Mouse (Mus musculus) induced T-regulatory cell, adult 2 months (primary cell): ENCODE data around the gene Mocs3.

Experiments
- DNase-seq: peaks from one replicate; pipeline ENCODE4 v3.0.0-alpha.2; 2012; ENCODE audit warnings: low read depth

The Mocs3 gene

DNA sequence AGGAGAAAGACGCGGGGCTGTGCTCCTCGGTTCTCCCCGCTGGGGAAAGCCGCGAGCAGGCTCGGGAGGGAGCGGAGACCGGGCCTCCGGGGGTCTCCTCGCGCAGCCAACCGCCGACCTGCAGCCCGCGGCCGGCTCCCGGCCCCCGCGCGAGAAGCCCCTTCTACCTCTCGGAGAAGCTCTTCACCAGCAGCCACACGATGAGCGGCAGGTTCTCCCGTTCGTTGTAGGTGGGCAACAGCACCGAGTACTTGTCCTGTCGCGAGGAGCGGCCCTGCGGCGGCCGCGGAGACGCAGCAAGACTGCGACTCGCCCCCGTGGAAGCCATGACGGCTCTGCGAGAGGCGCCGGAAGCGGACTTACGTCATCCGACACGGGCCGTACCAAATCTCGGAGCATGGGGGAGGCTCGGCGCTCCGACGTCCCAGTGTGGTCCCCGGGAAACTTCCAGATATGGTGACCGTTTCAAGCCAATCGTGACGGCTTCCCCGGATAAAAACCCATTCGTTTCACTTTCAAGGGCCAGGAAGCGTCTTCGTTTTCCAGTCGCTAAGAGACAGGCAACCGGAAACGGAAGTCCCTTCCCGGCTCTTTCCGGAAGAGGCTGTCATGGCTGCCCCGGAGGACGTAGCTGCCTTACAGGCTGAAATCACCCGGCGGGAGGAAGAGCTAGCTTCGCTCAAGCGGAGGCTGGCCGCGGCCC, at the start of gene Mocs3, which contains the start of the genes Gm20716 and Dpm1:
Gene Mocs3 (plus strand): TSS at position 597 of the 703 bp plus-strand sequence.
Gene Gm20716 (minus strand): TSS at position 339 of the 703 bp plus-strand sequence.
Gene Dpm1 (minus strand): TSS at position 566 of the 703 bp plus-strand sequence.
- peak; percentile 96 for DNase-seq

DNA sequence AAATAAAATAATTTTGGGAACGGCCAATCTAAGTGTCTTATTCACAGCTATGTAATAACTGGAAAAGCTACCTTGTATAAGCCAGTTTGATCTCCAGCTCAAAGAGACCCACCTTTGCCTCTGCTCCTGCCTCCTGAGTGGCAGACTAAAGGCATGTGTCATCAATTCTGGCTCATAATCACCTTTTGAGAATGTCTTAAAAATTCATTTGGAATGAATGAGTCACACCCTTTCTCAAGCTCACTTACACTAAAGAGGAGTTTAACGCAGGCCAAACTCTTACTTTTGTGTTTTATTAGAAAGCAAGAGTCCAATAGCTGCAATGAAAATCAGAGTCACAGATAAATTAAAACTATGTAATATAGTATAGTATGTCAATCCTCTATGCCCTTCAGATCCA, 38.6 kb upstream of the Mocs3 start:
- DNase-seq = no peak

DNA sequence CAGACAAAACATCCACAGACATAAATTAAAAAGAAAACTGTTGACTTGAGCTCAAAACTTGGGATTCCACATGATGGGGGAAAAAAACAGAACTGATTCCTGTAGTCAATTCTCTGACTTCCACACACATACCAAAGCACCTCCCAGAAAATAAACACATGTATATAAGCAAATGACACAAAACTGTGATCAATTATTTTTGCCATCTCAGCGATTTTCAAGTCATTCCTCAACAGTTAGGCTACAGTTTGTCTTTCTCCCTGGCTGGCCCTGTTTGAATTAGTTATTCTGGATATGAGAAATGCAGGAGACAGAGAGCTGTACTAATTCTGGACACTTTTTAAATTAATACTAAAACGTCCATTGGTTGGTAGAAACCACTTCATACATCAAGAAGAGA, 36.7 kb upstream of the Mocs3 start:
- DNase-seq = no peak

- no peak for DNase-seq
These were observed 34.7 kb upstream of the Mocs3 start for GRCm38 (mm10) chr2:168195721-168196120.

- DNase-seq = no peak
These were observed 32.0 kb upstream of the Mocs3 start for GRCm38 (mm10) chr2:168198421-168198820.

DNA sequence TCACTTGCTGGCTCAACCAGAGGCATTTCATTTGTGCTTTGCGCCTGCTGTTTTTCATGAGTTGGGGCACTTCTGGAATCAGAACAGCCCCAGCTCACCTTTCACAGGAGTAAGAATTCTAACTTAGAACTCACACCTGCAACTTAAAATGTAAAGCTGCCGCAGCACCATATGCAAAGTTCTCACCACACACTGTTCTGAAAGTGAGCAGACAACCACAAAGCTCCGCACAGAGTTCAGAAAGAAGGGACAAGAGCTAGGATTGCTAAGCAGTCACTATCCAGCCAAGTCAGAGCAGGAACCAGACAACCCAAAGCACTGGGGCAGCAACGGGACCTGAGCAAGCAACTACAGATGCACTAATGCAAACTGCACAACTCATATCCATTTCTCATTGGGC, 30.9 kb upstream of the Mocs3 start:
- no peak for DNase-seq

GRCm38 (mm10) chr2:168200014-168200691, 30.3 kb upstream of the Mocs3 start:
- peak; percentile 24 for DNase-seq

DNA sequence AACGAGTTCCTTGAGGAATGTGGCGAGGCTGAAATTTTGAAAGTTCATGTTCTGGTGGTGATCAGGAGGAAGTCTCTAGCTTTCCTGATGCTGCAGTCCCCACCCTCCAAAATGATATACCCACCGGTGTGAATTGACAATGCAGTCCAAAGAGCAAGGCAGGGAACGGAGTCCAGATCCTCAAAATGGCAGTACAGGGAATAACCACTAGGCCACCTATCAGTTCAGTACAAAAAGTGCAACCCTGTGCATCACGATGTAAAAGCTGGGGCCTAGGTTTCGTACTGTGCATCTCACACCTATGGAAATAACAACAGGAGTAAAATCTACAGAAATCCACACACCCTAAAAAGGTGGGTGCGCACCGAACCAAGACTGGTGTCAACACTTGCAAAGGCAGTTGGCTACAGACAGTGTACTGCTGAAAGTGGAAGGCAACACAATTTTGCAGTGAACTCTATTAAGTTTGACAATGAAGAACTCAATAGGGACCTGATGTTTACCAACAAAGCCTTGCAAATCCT, 25.9 kb upstream of the Mocs3 start:
- DNase-seq = peak; percentile 34

GRCm38 (mm10) chr2:168205265-168205664, 25.2 kb upstream of the Mocs3 start:
- DNase-seq = peak; percentile 97

GRCm38 (mm10) chr2:168205681-168206631, 24.5 kb upstream of the Mocs3 start:
- DNase-seq = peak; percentile 42

DNA sequence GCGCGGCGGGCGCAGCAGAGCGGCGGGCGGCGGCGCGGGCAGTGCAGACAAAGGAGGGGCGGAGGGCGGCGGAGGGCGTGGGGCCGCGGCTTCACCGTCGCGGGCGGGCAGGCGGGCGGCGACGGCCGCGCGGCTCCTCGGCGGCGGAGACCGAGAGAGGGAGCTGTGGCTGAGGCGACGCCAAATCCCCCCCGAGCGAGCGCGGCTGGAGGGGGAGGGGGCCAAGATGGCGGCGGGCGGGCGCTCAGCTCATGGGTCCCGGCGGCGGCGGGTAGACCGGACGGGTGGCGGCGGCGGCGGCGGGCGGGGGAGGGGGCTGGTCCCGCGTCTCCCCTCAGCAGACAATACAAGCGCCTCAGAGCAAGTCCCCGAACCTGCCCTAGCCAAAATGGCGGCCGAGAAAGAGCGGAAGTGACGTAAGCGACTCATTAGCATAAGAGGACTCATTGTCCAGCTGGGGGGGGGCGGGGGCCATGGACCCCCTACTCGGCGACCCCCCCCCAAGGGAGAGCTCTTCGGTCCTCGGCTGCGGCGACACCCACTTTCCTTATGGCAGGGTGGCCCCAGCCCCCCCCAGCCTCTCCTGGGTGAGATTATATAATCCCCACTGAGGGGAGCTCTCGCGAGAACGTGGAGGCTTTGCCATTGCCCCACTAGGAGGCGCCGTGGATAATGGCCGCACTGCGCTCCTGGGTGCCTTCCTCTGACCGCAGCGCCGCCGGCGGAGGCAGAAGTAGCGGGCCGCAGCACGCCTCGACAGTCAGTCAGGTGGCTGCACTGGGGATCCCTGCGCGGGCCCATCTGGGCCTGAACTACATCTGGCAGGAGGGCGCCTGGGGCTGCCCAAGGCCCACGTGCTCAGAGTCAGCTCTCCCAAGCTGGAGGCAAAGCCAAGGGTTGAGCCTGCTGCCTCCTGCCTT, 23.4 kb upstream of the Mocs3 start, which contains the start of gene Adnp:
Gene Adnp (minus strand): TSS at position 388 of the 920 bp plus-strand sequence.
- DNase-seq = peak; percentile 98

GRCm38 (mm10) chr2:168207883-168208282, 22.5 kb upstream of the Mocs3 start:
- DNase-seq = no peak

DNA sequence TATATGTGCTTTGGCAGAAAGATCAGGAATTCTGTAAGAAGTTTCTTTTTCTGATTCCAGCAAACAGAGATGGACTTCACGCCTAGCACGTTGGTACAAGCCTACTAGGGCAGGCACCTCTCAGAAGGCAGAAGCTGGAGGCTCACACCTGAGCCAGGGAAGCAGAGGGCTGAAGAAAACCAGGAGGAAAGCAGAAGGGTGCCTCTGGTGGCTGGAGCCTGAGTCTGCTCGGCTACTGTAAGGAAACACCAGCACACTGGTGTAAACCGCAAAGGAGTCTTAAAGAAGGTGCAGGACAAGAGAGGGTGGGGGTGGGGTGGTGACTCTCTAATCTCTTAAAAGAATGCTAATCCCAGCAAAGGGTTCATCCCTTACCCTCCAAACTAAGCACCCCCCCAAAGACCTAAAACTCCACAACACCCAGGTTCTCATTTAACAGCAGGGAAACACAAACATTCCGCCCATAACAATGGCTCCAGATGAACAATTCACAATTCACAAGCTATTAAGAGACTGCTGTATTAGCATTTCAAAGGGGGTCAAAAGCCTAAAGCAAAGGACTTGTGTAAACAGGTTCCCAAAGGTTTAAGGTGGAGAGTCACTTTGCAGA, 16.5 kb upstream of the Mocs3 start:
- no peak for DNase-seq

DNA sequence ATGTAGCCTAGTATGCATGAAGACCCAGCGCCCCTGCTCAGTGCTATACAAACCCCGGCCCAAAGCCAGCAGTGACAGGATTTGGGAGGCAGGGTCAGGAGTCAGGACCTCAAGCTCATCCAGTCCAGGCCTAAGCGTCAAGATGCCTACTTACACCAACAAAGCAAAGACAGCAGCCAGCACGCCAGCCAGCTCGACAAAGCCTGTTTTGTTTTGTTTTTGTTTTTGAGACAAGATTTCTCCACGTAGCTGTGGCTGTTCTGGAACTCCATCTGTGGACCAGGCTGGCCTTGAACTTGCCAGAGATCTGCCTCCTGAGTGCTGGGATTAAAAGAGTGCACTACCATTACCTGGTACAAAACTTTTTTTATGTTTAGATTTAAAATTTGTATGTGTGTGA, 7.1 kb upstream of the Mocs3 start:
- no peak for DNase-seq

DNA sequence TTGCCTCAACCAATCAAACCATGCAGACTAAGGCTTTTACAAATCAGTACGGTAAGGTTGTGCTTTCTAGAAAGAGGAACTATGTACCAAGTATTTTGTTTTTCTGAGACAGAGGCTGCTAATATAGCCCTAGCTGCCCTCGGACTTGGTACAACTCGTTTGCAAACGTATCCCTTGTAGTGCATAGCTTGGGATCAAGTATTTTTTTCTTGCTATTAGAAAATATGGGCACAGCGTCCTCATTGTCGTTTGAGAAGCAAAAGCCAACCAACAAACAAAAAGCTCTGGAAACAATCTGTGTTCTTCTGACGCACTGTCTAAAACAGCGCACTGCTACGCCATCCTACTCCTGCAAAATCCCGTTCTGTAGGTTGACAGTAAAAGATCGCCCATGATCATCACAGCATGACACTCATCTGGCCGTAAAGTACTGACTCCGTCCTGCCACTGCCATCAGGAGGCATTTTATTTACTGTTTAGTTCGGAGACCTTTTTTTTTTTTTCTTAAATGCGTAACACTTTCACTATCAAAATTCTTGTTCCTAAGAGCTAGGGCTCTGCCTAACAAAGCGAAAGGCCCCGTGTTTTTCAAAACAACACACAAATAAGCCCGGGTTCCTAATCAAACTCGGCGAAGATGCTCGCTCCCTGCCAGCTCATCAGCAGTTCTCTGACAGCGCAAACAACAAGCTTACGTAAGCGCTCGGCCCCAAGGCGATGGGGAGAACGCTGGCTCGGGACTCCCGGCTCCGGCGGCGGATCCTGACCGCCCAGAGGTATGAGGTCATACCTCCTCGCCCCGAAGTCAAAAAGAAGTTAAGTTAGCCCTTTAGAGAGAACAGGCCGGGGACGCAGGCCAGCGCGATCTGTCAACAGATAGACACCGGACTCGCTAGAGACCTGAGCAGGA, 1.1 kb upstream of the Mocs3 start:
- DNase-seq = peak; percentile 79

GRCm38 (mm10) chr2:168230773-168231470, 500 bp downstream of the Mocs3 start:
- peak; percentile 48 for DNase-seq

GRCm38 (mm10) chr2:168231471-168231829, 1.0 kb downstream of the Mocs3 start:
- no peak for DNase-seq

- DNase-seq = no peak
These were observed 2.9 kb downstream of the Mocs3 start for GRCm38 (mm10) chr2:168233286-168233685.

DNA sequence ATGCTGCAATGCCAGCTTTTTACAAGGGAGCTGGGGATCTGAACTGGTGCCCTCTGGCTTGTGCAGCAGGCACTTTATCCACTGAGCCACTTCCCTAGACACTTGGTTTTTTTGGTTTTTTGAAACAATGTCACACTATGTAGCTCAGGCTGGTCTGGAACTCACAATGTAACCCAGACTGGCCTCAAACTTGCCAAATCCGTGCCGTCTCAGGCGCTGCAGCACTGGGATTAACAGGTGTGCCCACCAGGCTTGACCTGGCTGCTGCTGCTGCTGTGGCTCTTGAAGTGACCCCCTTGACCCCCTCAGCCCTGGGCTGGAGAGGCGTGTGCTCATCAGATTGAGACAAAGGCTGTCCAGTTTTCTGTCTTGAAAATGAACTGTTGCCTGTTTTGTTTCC, 7.9 kb downstream of the Mocs3 start:
- no peak for DNase-seq
